Mouse (Mus musculus) c-Kit-positive CD71-positive TER-119-positive erythroid progenitor cells, embryonic 14.5 days (primary cell): ENCODE results near the gene Btbd16.

Experiments
- DNase-seq: peaks from one replicate; pipeline ENCODE4 v3.0.0-alpha.2; 2013; ENCODE audit warnings: low spot score

Btbd16 gene

DNA sequence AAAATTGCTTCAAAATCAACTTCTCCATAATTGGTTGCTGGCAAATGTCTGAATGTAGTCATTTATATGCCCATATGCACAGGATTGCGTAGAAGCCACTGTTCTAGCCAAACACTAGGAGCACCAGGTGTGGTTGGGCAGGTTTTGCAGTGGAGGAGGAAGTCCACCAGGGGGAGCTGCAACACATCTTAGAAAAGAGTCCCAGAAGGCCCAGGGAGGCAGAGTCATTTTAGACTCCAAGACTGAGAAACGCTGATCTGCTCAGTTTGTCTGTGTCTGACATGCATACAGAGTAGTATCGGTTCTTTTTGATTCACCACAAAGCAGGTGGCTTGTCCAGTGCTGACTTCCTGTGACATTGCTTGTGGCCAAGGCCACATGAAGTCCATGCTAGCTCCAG is 3.2 kb upstream of the Btbd16 start:
- DNase-seq = peak; percentile 45

DNA sequence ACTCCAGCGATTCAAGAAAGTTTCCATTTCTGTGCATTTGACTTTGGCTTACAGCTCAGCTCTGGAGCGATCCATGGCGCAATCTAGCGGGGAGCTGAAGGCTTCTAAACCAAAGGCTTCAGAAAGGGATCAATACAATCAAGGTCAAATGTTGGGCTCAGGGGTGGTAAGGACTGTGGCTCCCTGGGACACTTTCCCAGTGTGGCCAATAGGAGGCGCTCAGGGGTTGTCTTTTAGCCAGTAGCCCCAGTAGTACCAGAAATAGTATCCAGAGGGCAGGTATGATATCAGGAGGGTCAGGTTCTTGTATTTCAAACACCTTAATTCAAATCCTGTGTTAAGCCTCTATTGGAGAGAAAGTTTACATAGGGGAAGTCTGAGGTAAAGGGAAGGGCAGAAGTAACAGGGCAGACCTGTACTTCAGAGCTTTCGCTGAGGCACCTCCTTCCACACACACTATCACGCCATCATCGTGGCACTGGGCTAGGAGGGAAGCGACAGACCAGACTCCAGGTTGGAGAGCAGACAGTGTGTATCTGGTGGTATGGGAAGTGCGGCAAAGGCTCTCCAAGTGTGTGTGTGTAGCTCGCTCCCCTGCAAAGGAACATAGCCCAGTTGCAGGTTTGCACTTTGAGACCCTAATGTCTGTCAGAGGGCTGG is 568 bp upstream of the Btbd16 start:
- DNase-seq = peak; percentile 17

DNA sequence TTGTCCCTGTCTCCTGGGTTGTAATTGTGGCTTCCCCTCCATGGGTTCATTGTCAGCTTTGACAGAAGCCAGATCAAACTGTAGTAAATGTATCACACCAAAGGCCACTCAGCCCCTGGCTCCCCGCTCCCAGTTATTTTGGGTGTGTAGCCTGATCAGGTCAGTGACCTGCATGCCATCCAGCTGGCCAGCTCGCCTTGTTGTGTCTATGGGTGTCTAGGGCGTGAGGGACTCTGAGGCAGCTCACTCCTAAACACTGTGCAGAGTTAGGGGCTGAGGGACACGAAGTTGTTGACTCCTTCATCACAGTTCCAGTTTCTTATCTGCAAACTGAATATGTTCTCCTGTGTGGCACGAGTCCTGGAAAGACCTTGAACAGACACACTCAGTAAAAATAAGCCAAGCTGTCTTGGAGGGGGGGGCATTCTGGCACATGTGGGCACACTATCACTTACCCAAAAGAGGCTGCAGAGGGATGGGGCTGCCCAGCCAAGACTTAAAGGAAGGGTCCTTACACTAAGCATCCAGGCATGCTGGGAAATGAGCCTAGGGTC is 7.1 kb downstream of the Btbd16 start:
- DNase-seq = no peak

DNA sequence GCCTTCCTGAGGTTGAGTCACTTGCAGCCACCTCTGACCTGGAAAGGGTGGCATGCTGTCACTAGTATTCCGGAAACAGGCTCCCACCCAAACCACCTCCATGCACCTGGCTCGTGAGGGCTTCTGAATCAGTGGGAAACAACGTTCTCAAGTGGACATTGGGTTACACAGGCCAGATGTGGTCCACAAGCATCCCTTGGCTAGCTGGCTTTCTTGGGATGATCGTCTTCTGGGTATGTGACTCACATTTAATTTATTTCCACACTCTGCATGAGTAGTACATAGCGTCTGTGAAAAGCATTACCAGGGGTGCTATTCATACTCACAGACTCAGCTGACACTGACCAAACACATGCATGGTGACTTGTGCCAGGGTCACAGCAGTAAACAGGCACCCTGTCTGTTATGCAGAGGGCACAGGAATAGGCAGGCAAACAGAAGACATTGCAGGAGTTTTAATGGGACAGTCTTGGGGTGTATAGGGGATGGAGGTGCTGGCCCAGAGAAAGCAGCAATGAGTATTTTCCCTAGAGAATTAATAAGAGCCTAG is 8.7 kb downstream of the Btbd16 start:
- no peak for DNase-seq

DNA sequence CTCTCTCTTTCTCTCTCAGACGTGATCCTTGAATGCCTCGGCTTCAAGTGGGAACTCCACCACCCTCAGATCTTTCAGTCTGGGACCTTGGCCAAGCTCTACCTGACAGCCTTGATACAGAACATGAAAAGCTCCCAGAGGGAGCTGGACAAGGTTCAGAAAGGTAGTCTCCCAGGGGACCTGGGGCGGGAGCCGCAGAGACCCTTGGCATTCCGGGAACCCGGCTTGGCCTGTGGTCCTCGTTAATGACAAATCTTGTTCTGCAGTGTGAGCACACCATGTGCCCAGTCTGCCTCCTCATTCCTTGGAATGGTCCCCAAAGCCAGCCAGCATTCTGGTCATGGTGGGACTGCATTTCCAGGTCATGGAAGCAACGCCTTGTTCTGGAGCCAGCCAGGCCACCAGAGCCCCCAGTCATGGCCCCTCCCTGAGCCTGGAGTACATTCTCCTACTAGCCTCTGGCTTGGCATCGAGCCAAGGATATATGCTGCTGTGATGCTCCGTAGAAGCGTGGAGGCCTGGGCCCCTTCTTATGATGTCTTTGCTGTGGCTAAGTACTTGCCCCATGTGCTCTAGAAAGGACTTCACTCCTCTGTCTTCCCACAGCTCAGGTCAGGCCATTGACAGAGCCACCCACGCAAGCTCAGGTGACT is 12.2 kb downstream of the Btbd16 start:
- no peak for DNase-seq

DNA sequence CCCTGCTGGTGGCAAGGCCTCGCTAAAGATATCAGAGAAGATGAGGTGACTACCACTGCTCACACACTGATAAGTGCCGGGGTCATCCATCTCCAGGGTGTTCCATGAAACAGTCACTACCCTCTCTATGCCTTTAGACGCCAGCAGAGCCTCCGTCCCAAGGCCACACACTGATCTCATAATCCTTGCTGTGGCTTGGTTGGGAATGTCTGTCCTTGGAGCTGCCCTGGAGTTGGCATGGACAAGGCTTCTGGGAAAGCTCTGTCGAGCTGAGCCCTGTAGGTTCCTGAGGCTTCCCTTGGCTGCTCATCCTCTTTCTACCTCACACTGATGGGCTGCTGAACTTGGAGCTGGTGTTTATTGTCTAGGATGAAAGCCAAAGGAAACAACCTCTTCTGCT is 12.8 kb downstream of the Btbd16 start:
- DNase-seq = no peak

DNA sequence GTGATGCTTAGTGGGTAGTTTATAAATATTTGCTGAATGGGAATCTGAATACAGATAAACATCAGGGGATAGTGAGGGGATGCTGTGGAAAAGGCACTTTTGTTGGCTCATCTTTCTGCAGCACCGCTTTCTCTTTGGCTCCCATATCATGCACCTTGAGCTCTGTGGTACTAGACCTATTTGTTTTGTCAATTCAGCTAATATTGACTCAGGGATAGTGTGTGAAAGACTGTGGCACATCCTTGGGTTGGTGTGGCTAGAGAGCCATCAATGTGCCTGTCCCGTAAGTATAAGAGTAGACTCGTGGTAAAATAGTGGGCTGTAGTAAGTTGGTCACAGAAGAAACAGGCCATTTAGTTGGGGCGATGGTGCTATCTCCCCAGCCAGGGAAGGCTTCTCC is 13.7 kb downstream of the Btbd16 start:
- DNase-seq = no peak

DNA sequence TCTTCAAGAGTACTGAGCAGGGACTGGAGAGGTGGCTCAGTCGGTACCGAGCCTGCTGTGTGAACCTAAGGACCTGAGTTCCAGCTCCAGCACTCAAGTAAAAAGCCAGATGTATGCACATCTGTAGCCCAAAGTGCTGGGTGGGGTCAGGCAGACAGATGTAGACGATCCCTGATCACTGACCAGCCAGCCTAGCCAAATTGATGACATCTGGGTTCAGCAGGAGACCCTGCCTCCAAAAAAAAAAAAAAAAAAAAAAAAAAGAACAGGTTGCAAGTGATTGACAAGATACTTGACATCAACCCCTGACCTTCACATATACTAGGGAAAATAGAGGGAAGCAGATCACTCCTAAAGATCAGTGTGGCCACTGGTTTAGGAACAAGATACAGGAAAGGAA is 15.1 kb downstream of the Btbd16 start:
- DNase-seq = no peak

DNA sequence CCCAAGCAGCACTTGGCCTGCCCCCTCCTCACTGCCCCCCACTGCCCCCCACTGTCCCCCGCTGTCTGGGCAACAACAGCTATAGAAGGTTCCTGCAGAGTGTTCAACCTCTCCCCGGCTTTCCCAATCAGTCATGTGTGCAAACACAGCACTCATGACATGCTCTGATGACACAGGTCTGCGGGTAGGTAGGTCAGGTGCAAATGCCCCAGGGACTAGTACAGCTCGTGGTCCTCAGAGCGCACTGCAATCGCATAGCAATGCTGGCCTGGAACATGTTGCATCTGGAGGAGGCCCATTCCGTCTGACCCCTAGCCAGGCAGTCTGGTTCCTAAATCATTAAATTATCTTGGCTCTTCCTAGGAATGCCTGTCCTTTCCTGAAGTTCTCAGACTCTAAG is 15.6 kb downstream of the Btbd16 start:
- DNase-seq = no peak

DNA sequence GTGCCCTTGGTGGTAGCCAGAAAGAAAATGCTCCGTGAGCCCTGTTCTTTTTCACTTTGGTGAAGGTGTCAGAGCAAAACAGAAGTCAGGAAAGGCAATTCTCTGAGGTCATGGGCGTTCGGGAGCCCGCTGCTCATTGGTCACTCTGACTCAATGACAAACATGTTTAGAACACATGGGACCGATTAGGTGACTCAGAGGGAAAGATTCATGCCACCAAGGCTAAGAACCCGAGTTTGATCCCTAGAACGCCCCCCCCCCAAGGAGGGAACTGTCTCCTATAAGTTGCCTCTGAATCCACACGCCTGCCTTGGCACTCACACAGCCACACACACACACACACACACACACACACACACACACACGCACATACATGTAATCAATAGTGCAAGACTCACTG is 19.8 kb downstream of the Btbd16 start:
- DNase-seq = no peak

DNA sequence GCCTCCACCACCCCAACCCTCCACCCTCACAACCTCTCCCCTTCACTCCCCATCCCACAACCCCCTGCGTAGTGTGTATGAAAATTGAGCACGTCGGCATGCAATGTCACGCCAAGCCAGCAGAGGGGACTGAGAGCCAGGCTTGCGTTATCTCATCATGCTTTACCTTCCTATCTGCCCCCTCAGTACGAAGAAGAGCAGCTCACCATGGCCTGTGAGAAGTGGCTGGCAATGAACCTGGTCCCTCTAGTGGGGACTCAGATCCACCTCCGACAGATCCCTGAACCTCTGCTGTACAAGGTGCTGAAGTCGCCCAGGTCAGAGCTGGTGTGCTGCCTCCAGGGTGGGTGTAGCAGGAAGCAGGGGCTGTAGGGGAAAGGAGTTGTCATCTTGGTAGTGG is 22.9 kb downstream of the Btbd16 start:
- DNase-seq = no peak

DNA sequence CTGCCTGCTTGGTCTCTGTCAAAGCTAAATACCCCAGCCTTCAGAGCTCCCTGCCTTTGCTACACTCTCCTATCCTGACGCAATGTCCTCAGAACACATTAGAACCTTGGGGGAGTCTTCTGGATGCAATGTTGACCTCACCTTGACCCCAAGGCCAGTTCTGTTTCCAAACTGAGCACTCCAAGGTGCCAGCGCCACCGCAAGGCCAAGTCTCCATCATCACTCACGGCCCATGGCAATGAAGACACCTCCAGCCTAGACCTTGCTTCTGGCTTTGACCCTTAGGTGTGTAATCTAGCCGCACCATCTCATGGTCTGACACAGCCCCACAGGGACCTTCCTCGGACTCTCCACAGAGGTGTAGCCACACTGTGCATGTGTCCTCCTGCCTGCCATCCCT is 23.7 kb downstream of the Btbd16 start:
- no peak for DNase-seq

DNA sequence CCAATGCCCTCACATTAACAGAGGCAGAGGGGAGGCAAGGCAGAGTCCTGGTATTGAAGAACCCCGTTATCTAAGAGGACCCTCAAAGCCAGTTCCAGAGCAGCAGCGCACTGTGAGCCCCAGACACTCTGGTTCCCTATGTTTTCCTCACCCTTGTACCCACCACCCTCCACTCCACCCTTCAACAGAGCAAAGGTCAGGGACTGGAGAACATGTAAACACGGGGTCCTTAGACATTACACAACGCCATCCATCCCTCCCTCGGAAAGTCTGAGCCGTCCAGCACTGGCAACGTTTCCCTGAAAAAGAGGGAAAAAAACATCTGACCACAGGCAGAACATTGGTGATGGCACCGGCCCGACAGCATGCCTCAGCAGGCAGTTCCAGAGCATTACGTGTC is 25.5 kb downstream of the Btbd16 start:
- DNase-seq = no peak

DNA sequence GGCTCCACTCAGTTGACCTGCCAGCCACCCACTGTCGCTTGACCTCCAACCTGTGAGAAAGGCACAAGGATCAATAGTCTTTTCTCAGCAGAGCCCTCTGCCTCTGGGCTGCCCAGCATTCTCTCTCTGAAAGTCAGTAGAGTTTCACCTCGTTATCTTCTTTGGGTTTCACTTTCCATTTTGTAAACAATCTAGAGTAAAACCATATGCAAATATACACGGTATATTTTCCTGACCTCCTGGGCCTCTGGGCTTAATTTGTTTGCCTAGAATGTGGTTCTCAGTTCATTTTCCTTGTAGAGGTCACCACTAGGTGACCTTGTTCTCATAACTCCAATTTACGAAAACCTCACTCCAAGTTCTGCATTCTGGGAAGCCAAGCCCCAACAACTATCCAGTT is 26.8 kb downstream of the Btbd16 start:
- DNase-seq = no peak

DNA sequence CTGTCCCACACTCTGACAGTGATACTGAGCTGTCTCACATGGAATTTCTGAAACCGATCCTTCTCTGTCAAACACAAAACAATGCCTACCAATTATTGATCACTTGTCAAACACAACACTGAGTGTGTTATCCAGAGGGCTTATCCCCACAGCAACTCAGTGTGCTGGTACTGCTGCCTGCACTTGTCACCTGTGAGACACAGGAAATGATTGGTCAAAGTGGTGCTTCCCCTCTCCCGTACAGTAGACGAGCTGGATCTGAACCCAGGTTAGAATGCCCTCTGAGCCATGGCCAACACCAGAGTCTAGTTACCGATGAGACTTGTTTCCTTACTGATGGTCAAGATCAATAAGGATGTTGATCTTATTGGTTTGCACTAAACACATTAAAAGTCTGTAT is 27.9 kb downstream of the Btbd16 start:
- DNase-seq = no peak

DNA sequence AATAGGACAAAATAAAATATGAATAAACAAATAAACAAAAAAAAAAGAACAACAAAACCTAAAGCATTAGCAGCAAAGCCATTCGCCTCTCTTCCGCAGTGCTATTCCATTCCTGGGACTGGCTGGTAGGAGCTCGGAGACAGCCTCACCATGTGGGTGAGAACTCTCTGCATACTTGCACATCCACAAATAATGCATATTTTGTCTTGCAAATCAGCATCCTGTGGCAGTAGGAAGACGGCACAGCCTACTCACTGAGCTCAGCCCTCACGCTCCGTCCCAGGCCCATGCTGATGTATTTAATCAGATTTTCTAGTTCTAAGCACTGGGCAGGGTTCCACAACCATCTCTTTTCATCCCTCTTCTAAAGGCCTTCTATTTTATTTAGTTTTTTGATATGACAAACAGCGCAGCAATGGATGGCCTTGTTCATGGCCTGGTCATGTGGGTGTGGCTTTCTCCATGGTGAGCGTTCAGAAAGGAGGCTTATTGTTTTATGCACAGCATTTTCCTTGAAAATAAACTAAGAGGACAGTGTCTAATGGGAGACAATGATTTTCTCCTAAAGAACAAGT is 29.5 kb downstream of the Btbd16 start:
- DNase-seq = no peak

DNA sequence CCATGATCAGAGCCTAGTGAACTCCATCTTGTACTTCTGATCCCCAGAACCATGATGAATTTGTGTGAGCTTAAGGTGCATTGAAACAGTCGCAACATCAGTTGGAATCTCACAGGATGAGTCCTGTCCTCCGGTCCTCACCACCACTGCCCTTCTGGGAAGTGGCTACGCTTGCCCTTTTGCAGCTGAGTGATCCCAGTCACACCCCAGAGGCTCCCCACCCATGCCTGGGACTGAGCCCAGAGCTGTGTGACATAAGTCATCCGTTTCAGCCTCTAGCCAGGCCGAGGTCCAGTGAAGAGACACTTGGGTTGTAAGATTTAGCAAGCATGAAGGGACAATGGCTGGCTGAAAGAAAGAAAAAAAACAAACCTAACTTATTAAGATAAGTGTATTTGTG is 31.1 kb downstream of the Btbd16 start:
- no peak for DNase-seq

DNA sequence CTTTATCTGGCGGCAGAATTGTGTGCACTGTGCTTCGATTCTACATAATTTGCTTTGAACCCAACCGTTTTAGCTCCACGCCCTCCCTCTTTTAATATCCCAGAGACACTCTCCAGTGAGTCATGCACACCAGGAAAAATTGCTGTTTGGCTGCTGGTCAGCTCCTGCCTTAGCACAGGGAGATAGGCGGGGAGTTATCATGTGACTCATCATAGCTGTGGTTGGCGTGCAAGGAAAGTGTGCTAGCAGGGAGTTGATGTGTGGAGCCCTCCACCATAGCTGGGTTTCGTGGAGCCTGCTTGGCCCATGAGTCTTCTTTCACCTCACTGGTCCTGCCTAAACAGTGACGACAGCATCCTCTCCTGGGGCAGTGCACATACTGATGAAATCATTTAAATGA is 33.9 kb downstream of the Btbd16 start:
- DNase-seq = no peak

DNA sequence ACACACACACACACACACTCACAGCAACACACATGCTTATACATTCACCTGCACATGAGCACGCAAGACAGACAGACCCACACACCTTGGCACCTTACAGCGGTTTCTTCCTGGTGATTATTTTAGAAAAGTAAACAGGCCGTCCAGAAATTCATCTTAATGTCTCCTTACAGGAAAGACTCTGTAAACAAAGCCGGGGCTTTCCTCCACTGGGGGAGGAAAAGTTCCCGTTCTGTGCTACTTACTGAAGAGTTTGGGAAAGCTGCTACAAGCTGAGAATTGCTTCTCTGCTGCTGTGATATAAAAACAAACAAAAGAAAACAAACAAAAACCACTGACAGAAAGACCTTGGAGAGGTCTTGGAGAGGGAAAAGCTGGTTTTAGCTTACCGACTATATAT is 34.8 kb downstream of the Btbd16 start:
- no peak for DNase-seq

DNA sequence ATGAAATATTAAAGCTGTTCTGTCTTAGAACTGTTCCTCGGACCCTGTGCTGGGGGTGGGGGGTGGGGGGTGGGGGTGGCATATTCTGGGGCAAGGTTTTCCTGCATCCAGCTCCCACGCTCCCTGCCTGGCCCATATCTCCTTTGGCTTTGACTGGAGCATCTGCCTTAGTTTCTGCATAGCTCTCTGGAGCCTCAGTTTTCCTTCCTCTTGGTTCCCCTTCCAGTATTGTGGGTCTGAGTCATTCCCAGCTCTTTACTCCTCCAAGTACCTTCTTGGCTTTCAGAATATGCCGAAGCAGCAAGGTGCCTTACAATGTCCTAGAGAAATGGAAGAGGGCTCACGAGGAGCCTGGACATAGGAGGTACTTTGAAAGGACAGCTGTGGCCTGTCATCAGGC is 36.4 kb downstream of the Btbd16 start:
- DNase-seq = no peak

DNA sequence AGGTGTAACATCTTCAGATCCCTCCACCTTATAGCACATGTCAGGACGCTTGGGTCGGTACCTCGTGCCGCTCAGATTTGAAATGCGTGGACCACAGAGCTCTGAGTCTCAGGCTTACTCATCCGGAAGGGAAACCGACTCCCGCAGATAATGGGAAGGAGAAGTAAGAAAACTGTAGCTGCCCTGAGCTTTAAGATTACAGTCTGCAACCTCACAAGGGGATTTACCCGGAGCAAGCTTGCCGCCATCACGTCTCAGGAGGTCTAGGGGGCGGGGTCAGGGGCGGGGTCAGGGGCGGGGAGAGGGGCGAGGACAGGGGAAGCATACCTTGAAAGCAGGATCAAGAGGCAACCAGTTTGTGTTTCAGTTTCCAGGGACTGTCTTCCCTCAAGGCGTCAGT is 38.5 kb downstream of the Btbd16 start:
- DNase-seq = no peak

DNA sequence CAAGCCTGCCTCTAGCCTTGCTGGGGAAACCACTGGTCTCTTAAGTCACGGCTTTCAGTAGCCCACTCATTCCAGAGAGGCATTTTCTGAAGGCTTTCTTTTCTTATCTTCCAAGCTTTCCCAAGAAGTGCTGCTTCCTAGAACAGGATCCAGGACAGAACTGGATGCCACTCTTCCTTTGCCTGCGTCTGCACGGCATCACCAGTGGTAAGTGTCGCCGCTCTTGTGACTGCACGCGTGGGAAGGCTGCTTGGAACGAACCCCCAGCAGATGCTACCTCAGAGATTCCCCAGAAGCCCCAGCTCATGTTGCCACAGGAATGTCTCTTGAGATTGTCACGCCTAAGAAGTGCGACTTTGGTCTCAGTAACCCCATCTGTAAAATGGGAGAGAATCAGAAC is 41.7 kb downstream of the Btbd16 start:
- DNase-seq = no peak

DNA sequence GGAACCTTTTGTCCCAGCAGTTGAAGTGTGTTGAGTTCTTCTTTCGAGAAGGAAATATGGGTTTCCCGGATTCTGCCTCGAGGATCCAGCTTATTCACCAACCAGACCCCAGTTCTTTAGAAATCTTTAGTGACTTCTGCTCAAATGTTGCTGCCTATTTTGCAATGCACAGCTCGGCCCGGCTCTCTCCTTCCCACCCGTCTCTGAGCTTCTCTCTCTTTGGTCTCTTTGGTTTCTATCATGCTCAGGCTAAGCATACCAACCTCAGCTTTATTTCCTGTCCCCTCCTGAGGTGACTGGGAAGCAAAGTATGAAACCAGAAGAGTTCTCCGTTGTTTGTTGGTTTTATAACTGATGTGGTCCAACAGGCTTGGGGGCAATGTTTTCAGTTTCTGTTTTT is 42.4 kb downstream of the Btbd16 start:
- DNase-seq = no peak
